Mouse (Mus musculus) lung, embryonic 15.5 days (tissue): Measurements from ENCODE around the gene Nup88. TPM values are rescaled to one million over a fixed set of nuclear protein-coding genes. Genes with fewer than 3 reads are reported as not detected.

Experiments
- ATAC-seq: fragments of 200-750 bp; cut with Nextera tagmentation; 2 replicates; pipeline ENCODE4 v1.8.0; 2017; ENCODE audit warnings: moderate number of reproducible peaks, borderline replicate concordance; ENCODE audit not compliant: low FRiP score, low TSS enrichment; ENCODE audit errors: extremely low read depth
- H3K27ac ChIP-seq: fragments of 300-500 bp; sonication (generic); 2 replicates; pipeline ENCODE4 v1.5.1; 2015; ENCODE audit warnings: moderate library complexity, mild to moderate bottlenecking, inconsistent platforms
- H3K27me3 ChIP-seq: fragments of 300-500 bp; sonication (generic); 2 replicates; pipeline ENCODE4 v1.6.1; 2015; ENCODE audit warnings: inconsistent platforms
- H3K36me3 ChIP-seq: fragments of 300-500 bp; sonication (generic); 2 replicates; pipeline ENCODE4 v1.6.1; 2015; ENCODE audit warnings: inconsistent platforms
- H3K4me1 ChIP-seq: fragments of 300-500 bp; sonication (generic); 2 replicates; pipeline ENCODE4 v1.6.1; 2015; ENCODE audit warnings: inconsistent platforms
- H3K4me2 ChIP-seq: fragments of 300-500 bp; sonication (generic); 2 replicates; pipeline ENCODE4 v1.6.1; 2015; ENCODE audit warnings: inconsistent platforms, mild to moderate bottlenecking, moderate library complexity
- H3K4me3 ChIP-seq: fragments of 300-500 bp; sonication (generic); 2 replicates; pipeline ENCODE4 v1.5.1; 2015; ENCODE audit warnings: mild to moderate bottlenecking, inconsistent platforms
- H3K9ac ChIP-seq: fragments of 300-500 bp; sonication (generic); 2 replicates; pipeline ENCODE4 v1.6.1; 2015; ENCODE audit warnings: inconsistent platforms
- H3K9me3 ChIP-seq: fragments of 300-500 bp; sonication (generic); 2 replicates; pipeline ENCODE4 v1.6.1; 2016; ENCODE audit warnings: inconsistent platforms
- WGBS: fragments of 180-500 bp; shearing (Covaris S2); methylation state at CpG from one replicate; pipeline ENCODE4 v1.1.7; 2015; 5-methylcytosine and 5-hydroxymethylcytosine counted together
- polyA plus RNA-seq: library from polyadenylated mRNA; unstranded; fragments of >200 nt; fragmentation: Nextera tagmentation; extraction: Ambion mirVana; gene quantifications from 2 replicates; pipeline ENCODE4 v1.2.1, GENCODE M21; 2015

Nup88 gene
- polyA plus RNA-seq, 1 experiment from 2014 or later: 127 TPM

GRCm38 (mm10) chr11:70960786-70961554, 8.8 kb downstream of the Nup88 start:
- no peak overlapping the region for H3K27ac ChIP-seq
- no peaks in the 10 kb centered on the region for H3K4me1 ChIP-seq
- 93% methylated on average over 5 of the region's 5 CpGs for WGBS
- H3K9me3 ChIP-seq: no peaks in the 10 kb centered on the region
- peaks cover 92% of the 10 kb centered on the region for H3K36me3 ChIP-seq
- H3K4me3 ChIP-seq: no peak overlapping the region
- no peaks in the 10 kb centered on the region for H3K27me3 ChIP-seq
- no peak overlapping the region for H3K4me2 ChIP-seq
- no peak for ATAC-seq
- H3K9ac ChIP-seq: no peak overlapping the region

- Histone ChIP-seq H3K27ac (no peak overlapping the region), H3K4me1 (no peaks in the 10 kb centered on the region), H3K27me3 (no peaks in the 10 kb centered on the region), H3K9me3 (no peaks in the 10 kb centered on the region), H3K4me3 (no peak overlapping the region), H3K9ac (no peak overlapping the region), H3K4me2 (no peak overlapping the region), H3K36me3 (peaks cover 94% of the 10 kb centered on the region)
- 82% methylated on average over 4 of the region's 4 CpGs for WGBS
- no peak for ATAC-seq
Observed at GRCm38 (mm10) chr11:70954711-70955110, 15.1 kb downstream of the Nup88 start.

- no peak for ATAC-seq
- no peaks in the 10 kb centered on the region for H3K4me1 ChIP-seq
- WGBS: 86% methylated on average over 4 of the region's 4 CpGs
- no peaks in the 10 kb centered on the region for H3K27me3 ChIP-seq
- no peak overlapping the region for H3K27ac ChIP-seq
- H3K4me2 ChIP-seq: no peak overlapping the region
- no peaks in the 10 kb centered on the region for H3K9me3 ChIP-seq
- H3K4me3 ChIP-seq: no peak overlapping the region
- H3K36me3 ChIP-seq: peaks cover 90% of the 10 kb centered on the region
- no peak overlapping the region for H3K9ac ChIP-seq
Observed at GRCm38 (mm10) chr11:70944935-70945817, 24.6 kb downstream of the Nup88 start.

- Histone ChIP-seq H3K9ac (no peak overlapping the region), H3K9me3 (no peaks in the 10 kb centered on the region), H3K36me3 (peaks cover 76% of the 10 kb centered on the region), H3K4me2 (no peak overlapping the region), H3K27ac (no peak overlapping the region), H3K27me3 (no peaks in the 10 kb centered on the region), H3K4me1 (no peaks in the 10 kb centered on the region), H3K4me3 (no peak overlapping the region)
- 85% methylated on average over 7 of the region's 7 CpGs for WGBS
- ATAC-seq: no peak
Observed at GRCm38 (mm10) chr11:70943651-70944050, 26.1 kb downstream of the Nup88 start.

GRCm38 (mm10) chr11:70942596-70942995, 27.2 kb downstream of the Nup88 start:
- peaks cover 76% of the 10 kb centered on the region for H3K36me3 ChIP-seq
- no peak for ATAC-seq
- WGBS: 87% methylated on average over 1 of the region's 1 CpGs

GRCm38 (mm10) chr11:70935316-70935715, 34.5 kb downstream of the Nup88 start:
- 89% methylated on average over 7 of the region's 7 CpGs for WGBS
- Histone ChIP-seq H3K4me3 (no peak overlapping the region), H3K4me1 (no peaks in the 10 kb centered on the region), H3K9me3 (no peaks in the 10 kb centered on the region), H3K27me3 (no peaks in the 10 kb centered on the region), H3K9ac (no peak overlapping the region), H3K27ac (no peak overlapping the region), H3K36me3 (peaks cover 51% of the 10 kb centered on the region), H3K4me2 (no peak overlapping the region)
- no peak for ATAC-seq

More at GRCm38 (mm10) chr11:70942596-70942995, 27.2 kb downstream of the Nup88 start:
- Histone ChIP-seq H3K4me2 (no peak overlapping the region), H3K27me3 (no peaks in the 10 kb centered on the region), H3K9ac (no peak overlapping the region), H3K4me3 (no peak overlapping the region), H3K27ac (no peak overlapping the region), H3K9me3 (no peaks in the 10 kb centered on the region), H3K4me1 (no peaks in the 10 kb centered on the region)

- Histone ChIP-seq H3K4me2 (no peak overlapping the region), H3K4me1 (no peaks in the 10 kb centered on the region), H3K36me3 (peaks cover 33% of the 10 kb centered on the region), H3K4me3 (no peak overlapping the region), H3K27me3 (no peaks in the 10 kb centered on the region), H3K27ac (no peak overlapping the region), H3K9me3 (no peaks in the 10 kb centered on the region), H3K9ac (no peak overlapping the region)
- no peak for ATAC-seq
- WGBS: 80% methylated on average over 5 of the region's 5 CpGs
Observed at GRCm38 (mm10) chr11:70931461-70931860, 38.3 kb downstream of the Nup88 start.

- no peak overlapping the region for H3K27ac ChIP-seq
- H3K9me3 ChIP-seq: no peaks in the 10 kb centered on the region
- 84% methylated on average over 4 of the region's 4 CpGs for WGBS
- H3K9ac ChIP-seq: no peak overlapping the region
- no peak overlapping the region for H3K4me2 ChIP-seq
- no peaks in the 10 kb centered on the region for H3K27me3 ChIP-seq
- no peak for ATAC-seq
- no peak overlapping the region for H3K4me3 ChIP-seq
- H3K4me1 ChIP-seq: no peaks in the 10 kb centered on the region
- H3K36me3 ChIP-seq: peaks cover 31% of the 10 kb centered on the region
Observed at GRCm38 (mm10) chr11:70919524-70919923, 50.2 kb downstream of the Nup88 start.

- H3K4me3 ChIP-seq: no peak overlapping the region
- no peaks in the 10 kb centered on the region for H3K27me3 ChIP-seq
- no peaks in the 10 kb centered on the region for H3K9me3 ChIP-seq
- H3K4me1 ChIP-seq: no peaks in the 10 kb centered on the region
- H3K27ac ChIP-seq: no peak overlapping the region
- H3K9ac ChIP-seq: no peak overlapping the region
- no peak for ATAC-seq
- H3K4me2 ChIP-seq: no peak overlapping the region
- WGBS: 89% methylated on average over 2 of the region's 2 CpGs
- H3K36me3 ChIP-seq: peaks cover 24% of the 10 kb centered on the region
Observed at GRCm38 (mm10) chr11:70917896-70918295, 51.9 kb downstream of the Nup88 start.

- Histone ChIP-seq H3K4me3 (no peak overlapping the region), H3K9me3 (no peaks in the 10 kb centered on the region), H3K27ac (no peak overlapping the region), H3K27me3 (no peaks in the 10 kb centered on the region), H3K9ac (no peak overlapping the region), H3K4me2 (no peak overlapping the region), H3K36me3 (peaks cover 21% of the 10 kb centered on the region), H3K4me1 (no peaks in the 10 kb centered on the region)
- no peak for ATAC-seq
- 88% methylated on average over 1 of the region's 1 CpGs for WGBS
Observed at GRCm38 (mm10) chr11:70911920-70912319, 57.9 kb downstream of the Nup88 start.

GRCm38 (mm10) chr11:70911323-70911722, 58.5 kb downstream of the Nup88 start:
- no peaks in the 10 kb centered on the region for H3K4me1 ChIP-seq
- no peak overlapping the region for H3K4me3 ChIP-seq
- H3K9ac ChIP-seq: no peak overlapping the region
- H3K9me3 ChIP-seq: no peaks in the 10 kb centered on the region
- no peaks in the 10 kb centered on the region for H3K27me3 ChIP-seq
- no peak overlapping the region for H3K27ac ChIP-seq
- no peak overlapping the region for H3K4me2 ChIP-seq
- no peak for ATAC-seq
- WGBS: 92% methylated on average over 3 of the region's 3 CpGs
- peaks cover 17% of the 10 kb centered on the region for H3K36me3 ChIP-seq

- no peaks in the 10 kb centered on the region for H3K27me3 ChIP-seq
- peaks cover 17% of the 10 kb centered on the region for H3K36me3 ChIP-seq
- WGBS: 83% methylated on average over 3 of the region's 3 CpGs
- H3K9ac ChIP-seq: no peak overlapping the region
- H3K4me3 ChIP-seq: no peak overlapping the region
- ATAC-seq: no peak
- no peak overlapping the region for H3K27ac ChIP-seq
- H3K4me2 ChIP-seq: no peak overlapping the region
- no peaks in the 10 kb centered on the region for H3K9me3 ChIP-seq
- H3K4me1 ChIP-seq: no peaks in the 10 kb centered on the region
Observed at GRCm38 (mm10) chr11:70906681-70907080, 63.1 kb downstream of the Nup88 start.
